Mouse (Mus musculus) hindbrain, embryonic 10.5 days (tissue): ENCODE measurements around the gene Art4. TPM values are rescaled to one million over a fixed set of nuclear protein-coding genes. Genes with fewer than 3 reads are reported as not detected.
A peak's percentile ranks its signal among the peaks of the same experiment; 100 is the strongest.

Experiments
- DNase-seq: peaks from one replicate; pipeline ENCODE4 v3.0.0-alpha.2; 2017; ENCODE audit warnings: low spot score
- H3K27ac ChIP-seq: fragments of 300-500 bp; sonication (generic); 2 replicates; pipeline ENCODE4 v1.5.1; 2016; ENCODE audit warnings: mild to moderate bottlenecking, moderate library complexity
- H3K27me3 ChIP-seq: fragments of 300-500 bp; sonication (generic); 2 replicates; pipeline ENCODE4 v1.6.1; 2016; ENCODE audit warnings: mild to moderate bottlenecking; ENCODE audit not compliant: poor library complexity, insufficient read depth, severe bottlenecking
- H3K36me3 ChIP-seq: fragments of 300-500 bp; sonication (generic); 2 replicates; pipeline ENCODE4 v1.6.1; 2016; ENCODE audit warnings: mild to moderate bottlenecking, moderate library complexity
- H3K4me1 ChIP-seq: fragments of 300-500 bp; sonication (generic); replicated peaks from 2 replicates; pipeline ENCODE4 v1.6.1; 2016; ENCODE audit warnings: mild to moderate bottlenecking
- H3K4me3 ChIP-seq: fragments of 300-500 bp; sonication (generic); 2 replicates; pipeline ENCODE4 v1.5.1; 2016; ENCODE audit warnings: mild to moderate bottlenecking, moderate library complexity
- H3K9me3 ChIP-seq: fragments of 300-500 bp; sonication (generic); 2 replicates; pipeline ENCODE4 v1.6.1; 2016; ENCODE audit warnings: mild to moderate bottlenecking, moderate library complexity
- WGBS: fragments of 180-500 bp; shearing (Covaris S2); methylation state at CpG from one replicate; pipeline ENCODE4 v1.1.7; 2016; 5-methylcytosine and 5-hydroxymethylcytosine counted together
- polyA plus RNA-seq: library from polyadenylated mRNA; unstranded; fragments of >200 nt; fragmentation: Nextera tagmentation; extraction: Ambion mirVana; gene quantifications from 2 replicates; pipeline ENCODE4 v1.2.1, GENCODE M21; 2016

Gene Art4
- 1.7 and 2.3 TPM in 2 replicates for polyA plus RNA-seq

GRCm38 (mm10) chr6:136857186-136857872 lies at the start of gene Art4:
Gene Art4 (minus strand): TSS chr6:136857733.
- Histone ChIP-seq H3K27ac (peak within 1 kb of the TSS; percentile 69), H3K9me3 (no peaks in the 10 kb centered on the region), H3K4me3 (peak within 1 kb of the TSS; percentile 26; the same call in 1 of the 2 replicates), H3K27me3 (no peaks in the 10 kb centered on the region), H3K36me3 (no peaks in the 10 kb centered on the region), H3K4me1 (peaks cover 12% of the 10 kb centered on the region; the same call in 1 of the 2 replicates)
- DNase-seq, result no peak
- 79% methylated on average over 18 of the region's 18 CpGs for WGBS

GRCm38 (mm10) chr6:136906937-136907293 lies 49.4 kb upstream of the Art4 start:
- H3K27me3 ChIP-seq, result no peaks in the 10 kb centered on the region
- DNase-seq, result no peak
- no peak overlapping the region for H3K4me3 ChIP-seq
- no peaks in the 10 kb centered on the region for H3K9me3 ChIP-seq
- WGBS, result 73% methylated on average over 10 of the region's 10 CpGs
- peaks cover 12% of the 10 kb centered on the region for H3K4me1 ChIP-seq
- H3K27ac ChIP-seq, result peak overlapping the region; percentile 45
- H3K36me3 ChIP-seq, result no peaks in the 10 kb centered on the region

- no peaks in the 10 kb centered on the region for H3K36me3 ChIP-seq
- no peaks in the 10 kb centered on the region for H3K27me3 ChIP-seq
- H3K4me3 ChIP-seq, result no peak overlapping the region
- no peak overlapping the region for H3K27ac ChIP-seq
- WGBS, result 88% methylated on average over 19 of the region's 19 CpGs
- H3K4me1 ChIP-seq, result peaks cover 12% of the 10 kb centered on the region
- no peaks in the 10 kb centered on the region for H3K9me3 ChIP-seq
- DNase-seq, result no peak
Observed at GRCm38 (mm10) chr6:136906283-136906936, 48.9 kb upstream of the Art4 start.

GRCm38 (mm10) chr6:136903885-136904470 lies 46.4 kb upstream of the Art4 start:
- Histone ChIP-seq H3K27me3 (no peaks in the 10 kb centered on the region), H3K36me3 (no peaks in the 10 kb centered on the region), H3K9me3 (no peaks in the 10 kb centered on the region), H3K27ac (no peak overlapping the region), H3K4me3 (no peak overlapping the region), H3K4me1 (peaks cover 12% of the 10 kb centered on the region)
- 69% methylated on average over 8 of the region's 8 CpGs for WGBS
- no peak for DNase-seq

- 88% methylated on average over 9 of the region's 9 CpGs for WGBS
- no peak overlapping the region for H3K27ac ChIP-seq
- no peaks in the 10 kb centered on the region for H3K9me3 ChIP-seq
- no peaks in the 10 kb centered on the region for H3K36me3 ChIP-seq
- H3K4me1 ChIP-seq, result peaks cover 11% of the 10 kb centered on the region
- no peaks in the 10 kb centered on the region for H3K27me3 ChIP-seq
- H3K4me3 ChIP-seq, result no peak overlapping the region
- DNase-seq, result no peak
Observed at GRCm38 (mm10) chr6:136902527-136902926, 45.0 kb upstream of the Art4 start.

GRCm38 (mm10) chr6:136901010-136901409 lies 43.5 kb upstream of the Art4 start:
- WGBS, result 85% methylated on average over 2 of the region's 2 CpGs
- H3K4me1 ChIP-seq, result 0 out of 2 replicates have a peak, but pooled peaks cover 4% of the 10 kb centered on the region
- no peaks in the 10 kb centered on the region for H3K9me3 ChIP-seq
- H3K4me3 ChIP-seq, result no peak overlapping the region
- DNase-seq, result no peak
- no peaks in the 10 kb centered on the region for H3K27me3 ChIP-seq
- H3K27ac ChIP-seq, result no peak overlapping the region
- H3K36me3 ChIP-seq, result no peaks in the 10 kb centered on the region

GRCm38 (mm10) chr6:136900369-136901009 lies 43.0 kb upstream of the Art4 start:
- H3K27ac ChIP-seq, result no peak overlapping the region
- no peaks in the 10 kb centered on the region for H3K27me3 ChIP-seq
- WGBS, result 82% methylated on average over 4 of the region's 4 CpGs
- H3K4me3 ChIP-seq, result no peak overlapping the region
- no peak for DNase-seq
- no peaks in the 10 kb centered on the region for H3K9me3 ChIP-seq
- H3K4me1 ChIP-seq, result 0 out of 2 replicates have a peak, but pooled peaks cover 4% of the 10 kb centered on the region
- H3K36me3 ChIP-seq, result no peaks in the 10 kb centered on the region

- Histone ChIP-seq H3K27ac (no peak overlapping the region), H3K9me3 (no peaks in the 10 kb centered on the region), H3K27me3 (no peaks in the 10 kb centered on the region), H3K4me1 (0 out of 2 replicates have a peak, but pooled peaks cover 2% of the 10 kb centered on the region), H3K4me3 (no peak overlapping the region), H3K36me3 (no peaks in the 10 kb centered on the region)
- WGBS, result 83% methylated on average over 2 of the region's 2 CpGs
- no peak for DNase-seq
Observed at GRCm38 (mm10) chr6:136898954-136899353, 41.4 kb upstream of the Art4 start.

- 75% methylated on average over 4 of the region's 4 CpGs for WGBS
- no peaks in the 10 kb centered on the region for H3K9me3 ChIP-seq
- no peak overlapping the region for H3K4me3 ChIP-seq
- H3K27ac ChIP-seq, result no peak overlapping the region
- no peaks in the 10 kb centered on the region for H3K36me3 ChIP-seq
- DNase-seq, result no peak
- no peaks in the 10 kb centered on the region for H3K27me3 ChIP-seq
- H3K4me1 ChIP-seq, result no peaks in the 10 kb centered on the region
Observed at GRCm38 (mm10) chr6:136898222-136898621, 40.7 kb upstream of the Art4 start.

GRCm38 (mm10) chr6:136897789-136898188 lies 40.3 kb upstream of the Art4 start:
- no peaks in the 10 kb centered on the region for H3K27me3 ChIP-seq
- H3K4me3 ChIP-seq, result no peak overlapping the region
- no peaks in the 10 kb centered on the region for H3K4me1 ChIP-seq
- 87% methylated on average over 4 of the region's 4 CpGs for WGBS
- H3K27ac ChIP-seq, result no peak overlapping the region
- H3K9me3 ChIP-seq, result no peaks in the 10 kb centered on the region
- H3K36me3 ChIP-seq, result no peaks in the 10 kb centered on the region
- no peak for DNase-seq

GRCm38 (mm10) chr6:136894532-136895339 lies 37.2 kb upstream of the Art4 start:
- no peaks in the 10 kb centered on the region for H3K4me1 ChIP-seq
- no peak overlapping the region for H3K4me3 ChIP-seq
- no peak for DNase-seq
- no peaks in the 10 kb centered on the region for H3K9me3 ChIP-seq
- no peaks in the 10 kb centered on the region for H3K36me3 ChIP-seq
- WGBS, result 66% methylated on average over 15 of the region's 15 CpGs
- H3K27me3 ChIP-seq, result no peaks in the 10 kb centered on the region
- H3K27ac ChIP-seq, result no peak overlapping the region

- Histone ChIP-seq H3K27ac (no peak overlapping the region), H3K4me3 (no peak overlapping the region), H3K9me3 (no peaks in the 10 kb centered on the region), H3K27me3 (no peaks in the 10 kb centered on the region), H3K4me1 (no peaks in the 10 kb centered on the region), H3K36me3 (no peaks in the 10 kb centered on the region)
- WGBS, result 88% methylated on average over 2 of the region's 2 CpGs
- no peak for DNase-seq
Observed at GRCm38 (mm10) chr6:136892002-136892401, 34.5 kb upstream of the Art4 start.
